Mouse (Mus musculus) layer of hippocampus, adult 8-10 months (tissue): ENCODE data around the gene Sbk3. TPM values are rescaled to one million over a fixed set of nuclear protein-coding genes. Genes with fewer than 3 reads are reported as not detected.
"Not testable (repeated sequence)": the region's sequence is repeated elsewhere in the genome, so short reads cannot be mapped to it uniquely, and the experiment has no call there.

Experiments used
- DNase-seq, 2 experiments: peaks; one replicate each; pipeline ENCODE4 v3.0.0; 2022; ENCODE audit warnings: low spot score in 2 of 2
- total RNA-seq, 4 experiments: library from RNA; stranded (reverse); gene quantifications; 2 replicates each; pipeline ENCODE4 v1.2.4; 2022

Gene Sbk3
- total RNA-seq: 1 to 10 TPM in 2 of 4 experiments, under 1 TPM in 2; 0.71 to 1.1 (median 0.98) TPM

- DNase-seq: no peak
Measured at GRCm38 (mm10) chr7:4971068-4971467, at the start of gene Sbk3. Sbk3 (minus strand) TSS chr7:4971168.

GRCm38 (mm10) chr7:5020685-5021084 is 49.7 kb upstream of the Sbk3 start:
- no peak for DNase-seq

- peak; percentile 99 to 100 for DNase-seq
Measured at GRCm38 (mm10) chr7:5020000-5020681, 49.2 kb upstream of the Sbk3 start, which contains the start of the genes Zfp865 and Ccdc106. Zfp865 (plus strand) TSS chr7:5020376. Ccdc106 (plus strand) TSS chr7:5020553.

- DNase-seq: not testable (repeated sequence)
Measured at GRCm38 (mm10) chr7:5019576-5019975, 48.6 kb upstream of the Sbk3 start.

- no peak for DNase-seq
Measured at GRCm38 (mm10) chr7:5017931-5018330, 47.0 kb upstream of the Sbk3 start.

- no peak for DNase-seq
Measured at GRCm38 (mm10) chr7:5017352-5017751, 46.4 kb upstream of the Sbk3 start.

- DNase-seq: no peak
Measured at GRCm38 (mm10) chr7:5016920-5017319, 46.0 kb upstream of the Sbk3 start.

GRCm38 (mm10) chr7:5016057-5016456 is 45.1 kb upstream of the Sbk3 start:
- no peak for DNase-seq

- DNase-seq: peak; percentile 87 to 93
Measured at GRCm38 (mm10) chr7:5015118-5016001, 44.4 kb upstream of the Sbk3 start, which contains the start of gene Gm44973. Gm44973 (plus strand) TSS chr7:5015496.

- DNase-seq: peak; percentile 95 to 97
Measured at GRCm38 (mm10) chr7:5014251-5015117, 43.5 kb upstream of the Sbk3 start, which contains the start of the genes Zfp524 and Fiz1. Zfp524 (plus strand) TSS chr7:5014415. Fiz1 (minus strand) TSS chr7:5014697.

GRCm38 (mm10) chr7:5012681-5013513 is 41.9 kb upstream of the Sbk3 start:
- DNase-seq: no peak

GRCm38 (mm10) chr7:5008229-5008628 is 37.3 kb upstream of the Sbk3 start:
- no peak for DNase-seq

- not testable (repeated sequence) for DNase-seq
Measured at GRCm38 (mm10) chr7:5002876-5003275, 31.9 kb upstream of the Sbk3 start.

- DNase-seq: no peak
Measured at GRCm38 (mm10) chr7:4999876-5000275, 28.9 kb upstream of the Sbk3 start.

GRCm38 (mm10) chr7:4996934-4997333 is 26.0 kb upstream of the Sbk3 start:
- no peak for DNase-seq

- DNase-seq: peak; percentile 84 to 95
Measured at GRCm38 (mm10) chr7:4996003-4996895, 25.3 kb upstream of the Sbk3 start, which contains the start of gene Zfp579. Zfp579 (minus strand) TSS chr7:4996158.

- DNase-seq: no peak
Measured at GRCm38 (mm10) chr7:4995268-4996002, 24.5 kb upstream of the Sbk3 start.
